Mouse (Mus musculus): ENCODE results near the gene Ube2e1.

Gene Ube2e1

DNA sequence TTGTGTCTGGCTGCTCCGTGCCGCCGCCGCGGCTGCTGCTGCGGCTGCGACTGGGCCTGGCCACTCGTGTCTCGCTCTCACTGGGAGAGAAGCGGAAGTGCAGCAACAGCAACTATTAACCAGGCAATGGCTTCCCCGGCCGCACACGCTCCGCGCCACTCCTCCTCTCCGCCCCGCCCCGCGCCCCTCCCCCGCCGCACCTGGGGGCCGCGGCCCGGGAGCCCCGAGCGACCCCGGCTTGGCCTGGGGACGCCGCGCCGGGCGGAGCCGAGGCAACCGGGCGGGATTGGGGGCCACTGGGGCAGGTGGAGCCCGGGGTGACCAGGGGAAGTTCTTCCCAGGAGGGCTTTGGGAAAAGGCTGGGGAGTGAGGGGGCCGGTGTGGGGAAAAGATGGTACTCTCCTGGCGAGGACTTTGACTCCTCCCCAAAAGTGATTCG lies at the start of gene Ube2e1:
TSS of gene Ube2e1 (minus strand) at position 167 of the 439 bp plus-strand sequence.
- DNase-seq (ENCODE audit: low spot score) = peak; percentile 66

DNA sequence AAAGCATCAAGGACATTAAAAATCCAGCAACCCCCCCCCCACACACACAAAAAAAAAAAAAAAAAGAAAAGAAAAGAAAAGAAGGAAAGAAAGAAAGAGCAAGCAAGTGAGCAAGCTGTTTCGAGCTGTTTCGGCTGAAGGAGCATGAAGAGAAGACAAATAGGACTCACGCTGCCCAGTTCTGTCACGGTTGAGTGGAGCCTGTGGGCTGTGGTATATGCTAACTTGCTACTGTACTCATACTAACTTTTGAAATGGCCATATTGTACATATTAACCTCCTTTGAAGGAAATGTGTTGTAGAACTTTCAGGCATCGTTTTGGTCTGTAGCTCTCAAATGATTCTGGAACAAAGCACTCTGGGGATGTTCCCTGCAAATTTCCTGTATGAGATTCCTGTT lies 48.2 kb upstream of the Ube2e1 start:
- DNase-seq (ENCODE audit: low spot score) = no peak

DNA sequence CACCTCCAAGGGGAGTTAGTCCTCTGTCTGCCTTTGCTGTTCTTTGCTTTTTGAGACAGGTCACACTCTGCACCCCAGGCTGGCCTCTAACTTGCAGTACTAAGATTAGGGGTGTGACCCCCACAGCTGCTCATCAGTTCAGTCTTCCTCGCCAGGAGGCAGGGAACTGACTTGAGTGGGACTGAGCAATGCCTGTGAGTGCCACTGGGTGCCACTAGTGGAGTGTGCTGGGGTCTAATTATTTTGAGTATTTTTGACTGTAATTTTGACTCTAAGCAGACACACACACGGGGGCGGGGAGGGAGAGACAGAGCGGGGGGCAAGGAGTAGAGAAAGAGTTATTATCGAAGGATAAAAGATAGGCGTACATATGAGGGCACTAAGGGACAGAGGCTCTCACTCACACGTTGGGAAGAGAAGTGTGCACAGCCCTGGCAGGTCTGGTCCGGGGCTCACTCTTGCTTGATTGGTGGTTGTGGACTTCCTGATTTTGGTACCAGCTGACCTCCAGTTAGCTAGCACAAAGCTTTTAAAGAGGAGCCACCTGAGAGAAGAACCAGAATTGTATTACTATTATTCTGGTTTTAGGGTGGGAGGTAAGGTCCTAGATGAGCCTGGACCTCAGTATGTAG lies 46.4 kb upstream of the Ube2e1 start:
- peak; percentile 29 for DNase-seq (ENCODE audit: low spot score)

DNA sequence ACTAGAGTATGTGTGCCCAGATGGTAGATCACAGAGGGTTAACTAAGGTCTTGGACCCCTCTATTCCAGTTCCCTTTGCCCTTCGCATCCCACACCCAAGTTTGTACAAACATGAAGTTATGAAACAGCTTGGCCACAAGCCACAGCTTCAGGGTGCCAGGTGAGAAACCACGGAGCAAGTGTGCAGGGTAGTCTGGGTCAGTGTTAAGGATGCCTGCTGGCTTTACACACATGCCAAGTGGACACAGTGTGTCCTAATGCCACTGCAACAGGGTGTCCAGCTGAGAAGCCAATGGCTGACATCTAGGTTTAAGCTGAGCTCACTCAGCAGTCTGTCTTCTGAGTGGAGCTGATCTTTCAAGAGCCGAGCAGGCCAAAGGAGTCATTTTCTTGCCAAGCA lies 44.5 kb upstream of the Ube2e1 start:
- DNase-seq (ENCODE audit: low spot score) = peak; percentile 55

DNA sequence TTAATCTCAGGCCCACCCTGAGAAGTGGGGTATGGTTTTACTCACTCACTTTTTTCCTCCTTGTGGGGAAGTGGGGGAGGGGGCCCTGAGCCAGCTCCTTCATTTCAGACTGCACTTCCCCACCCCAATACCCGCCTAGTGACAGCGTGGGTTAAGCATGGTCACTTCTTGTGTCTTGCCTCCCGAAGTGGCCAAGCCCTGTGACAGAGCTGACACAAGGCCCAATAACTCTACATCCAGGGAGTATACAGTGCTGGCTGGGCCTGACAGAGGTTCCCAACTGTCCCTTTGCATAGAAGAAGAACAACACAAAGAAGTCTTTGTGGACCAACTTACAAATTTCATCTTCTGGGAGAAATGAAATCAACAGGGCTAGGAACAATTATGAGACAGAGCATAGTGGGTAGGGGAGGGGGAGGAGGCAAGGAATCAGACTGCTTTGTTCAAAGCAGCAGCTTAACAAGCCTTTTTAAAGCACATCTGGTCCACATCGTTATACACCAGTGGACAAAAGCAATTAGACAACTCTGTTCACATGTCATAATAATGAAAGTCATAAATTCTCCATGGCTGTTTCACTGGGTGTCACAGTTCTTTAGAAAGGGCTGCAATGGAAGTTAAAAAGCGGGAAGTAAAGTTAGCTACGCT lies 42.2 kb upstream of the Ube2e1 start:
- DNase-seq (ENCODE audit: low spot score) = no peak

DNA sequence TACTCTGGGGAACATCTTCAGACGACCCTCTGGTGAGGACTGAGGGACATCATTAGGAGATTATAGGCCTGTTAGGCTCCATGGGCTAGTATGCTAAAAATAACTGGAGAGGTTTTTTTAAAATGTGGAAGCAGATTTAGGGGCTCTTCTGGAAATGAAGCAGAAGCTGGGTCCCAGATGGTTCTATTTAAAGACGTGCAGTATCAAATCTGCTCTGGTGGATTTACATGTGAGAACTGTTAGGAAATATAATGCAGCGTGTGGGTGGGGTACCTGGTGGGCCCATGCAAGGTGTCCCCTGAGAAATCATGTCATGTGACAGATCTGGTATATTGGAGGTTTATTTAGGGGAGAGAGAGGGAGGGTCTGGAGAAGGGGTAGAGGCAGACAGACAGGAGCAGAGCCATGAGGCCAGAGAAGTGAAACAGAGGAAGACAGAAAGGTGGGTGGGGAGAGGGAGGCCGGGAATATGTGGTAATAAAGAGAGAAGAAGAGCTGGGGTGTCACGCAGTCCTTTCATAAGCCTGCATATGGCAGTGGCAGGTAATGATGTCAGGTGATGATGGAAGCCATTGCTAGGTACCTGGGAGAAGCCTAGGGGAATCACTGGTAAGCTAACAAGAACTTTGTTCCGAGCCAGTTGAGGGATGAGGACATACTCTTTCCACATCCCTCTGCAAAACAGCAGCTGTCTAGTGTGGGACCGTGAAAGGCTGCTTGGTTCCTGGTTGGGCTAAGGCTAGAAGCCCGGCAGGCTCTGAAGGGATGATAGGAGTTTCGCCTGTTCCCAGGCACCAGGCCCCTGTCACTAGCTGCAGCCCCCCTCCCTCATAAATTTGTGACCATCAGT lies 41.3 kb upstream of the Ube2e1 start:
- DNase-seq (ENCODE audit: low spot score) = no peak

DNA sequence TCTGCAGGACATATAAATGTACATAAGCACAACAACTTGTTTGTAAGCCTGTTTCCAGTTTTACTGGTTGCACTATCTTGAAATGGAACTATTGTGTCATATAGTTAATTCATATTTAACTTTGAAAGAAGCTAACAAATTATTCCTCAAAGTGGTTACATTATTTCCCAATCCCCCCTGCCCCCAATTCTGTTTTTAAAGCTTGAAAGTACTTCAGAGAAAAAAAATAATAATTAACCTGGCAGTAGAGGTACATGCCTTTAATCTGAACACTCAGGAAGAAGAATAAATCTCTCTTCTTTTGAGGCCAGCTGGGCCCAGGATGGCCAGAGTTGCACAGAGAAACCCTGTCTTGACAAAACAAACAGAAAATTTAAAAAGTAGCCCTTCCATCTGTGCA lies 37.4 kb upstream of the Ube2e1 start:
- DNase-seq (ENCODE audit: low spot score) = no peak

DNA sequence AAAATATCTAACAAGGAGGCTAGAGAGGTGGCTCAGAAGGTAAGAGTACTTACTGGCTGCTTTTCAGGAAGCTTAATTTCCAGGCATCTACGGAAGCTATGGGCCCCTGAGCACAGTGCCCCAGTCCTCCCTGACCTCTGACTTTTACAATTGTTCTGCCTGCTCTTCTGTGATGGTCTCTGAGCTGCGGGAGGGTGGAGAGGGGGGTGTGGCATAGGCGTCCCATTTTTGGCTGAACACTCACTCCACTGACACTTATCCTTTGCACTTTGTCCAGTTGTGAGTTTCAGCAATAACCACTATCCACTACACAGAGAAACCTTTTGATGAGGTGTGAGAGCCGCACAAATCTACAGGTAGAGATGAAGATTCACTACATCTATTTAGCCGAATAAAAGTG lies 35.4 kb upstream of the Ube2e1 start:
- no peak for DNase-seq (ENCODE audit: low spot score)

DNA sequence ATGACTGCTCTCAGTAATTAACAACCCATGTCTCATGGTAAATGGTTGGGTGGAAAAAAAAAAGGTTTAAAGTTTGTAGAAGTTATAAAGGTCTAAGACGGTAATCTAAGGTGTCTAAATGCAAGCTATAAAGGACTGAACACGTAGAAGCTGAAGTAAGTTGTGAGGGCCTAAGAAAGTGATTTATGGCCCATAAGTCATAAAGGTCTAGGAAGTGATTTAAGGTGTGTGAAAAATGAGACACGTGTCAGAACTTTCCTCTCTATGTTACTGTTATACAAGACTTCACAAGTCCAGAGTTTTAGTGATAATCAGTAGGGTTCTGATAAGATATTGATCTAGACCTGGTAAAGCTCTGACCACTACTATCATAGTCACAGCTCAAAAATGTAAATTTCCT lies 32.7 kb upstream of the Ube2e1 start:
- DNase-seq (ENCODE audit: low spot score) = no peak

DNA sequence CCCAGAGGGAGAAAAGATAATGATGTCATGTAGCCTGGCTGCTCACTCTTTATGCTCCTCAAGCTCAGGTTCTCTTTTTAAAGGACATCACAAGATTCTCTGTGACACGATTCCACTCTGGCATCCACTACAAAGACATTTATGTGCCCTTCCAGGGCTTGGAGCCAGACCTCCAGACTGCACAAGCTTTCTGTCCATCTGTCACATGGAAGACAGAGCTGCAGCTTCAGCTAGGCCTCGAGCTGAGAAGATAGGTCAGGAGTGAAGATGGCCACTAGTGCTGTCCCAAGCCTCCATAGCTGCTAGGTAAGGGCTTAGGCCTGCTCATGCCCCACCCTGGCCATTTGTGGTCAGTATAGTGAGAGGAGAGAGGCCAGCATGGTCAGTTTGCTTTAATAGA lies 24.8 kb upstream of the Ube2e1 start:
- no peak for DNase-seq (ENCODE audit: low spot score)

DNA sequence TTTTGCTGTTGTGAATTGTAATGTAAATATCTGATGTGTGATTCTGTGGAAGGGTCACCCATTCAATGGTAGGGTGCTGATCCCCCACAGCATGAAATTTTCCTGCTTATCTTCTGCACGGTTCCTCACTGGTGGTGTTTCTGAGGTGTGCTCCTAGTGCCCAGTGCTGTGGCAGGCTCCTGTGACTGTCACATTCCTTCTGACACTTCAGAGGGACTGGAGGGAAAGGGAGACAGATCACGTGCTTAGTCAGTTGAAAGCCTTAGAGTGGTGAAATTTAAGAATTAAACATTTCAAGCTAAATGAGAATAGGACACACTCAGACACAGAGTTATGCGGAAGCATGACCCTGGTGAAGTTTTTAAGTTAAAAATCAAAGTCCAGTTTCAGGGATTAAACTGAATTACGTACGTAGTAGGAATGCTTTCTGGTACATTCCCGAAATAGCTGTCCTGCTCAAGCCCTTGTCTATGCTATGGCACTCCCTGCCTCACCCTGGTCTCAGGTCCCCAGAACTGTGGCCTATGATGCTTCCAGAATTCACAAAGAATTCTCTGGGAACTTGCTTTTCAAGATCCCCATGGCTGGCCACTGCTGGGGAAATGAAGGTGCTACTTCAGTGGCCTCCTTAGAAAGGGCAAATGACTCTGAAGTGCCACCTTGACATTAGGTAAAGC lies 24.0 kb upstream of the Ube2e1 start:
- no peak for DNase-seq (ENCODE audit: low spot score)

DNA sequence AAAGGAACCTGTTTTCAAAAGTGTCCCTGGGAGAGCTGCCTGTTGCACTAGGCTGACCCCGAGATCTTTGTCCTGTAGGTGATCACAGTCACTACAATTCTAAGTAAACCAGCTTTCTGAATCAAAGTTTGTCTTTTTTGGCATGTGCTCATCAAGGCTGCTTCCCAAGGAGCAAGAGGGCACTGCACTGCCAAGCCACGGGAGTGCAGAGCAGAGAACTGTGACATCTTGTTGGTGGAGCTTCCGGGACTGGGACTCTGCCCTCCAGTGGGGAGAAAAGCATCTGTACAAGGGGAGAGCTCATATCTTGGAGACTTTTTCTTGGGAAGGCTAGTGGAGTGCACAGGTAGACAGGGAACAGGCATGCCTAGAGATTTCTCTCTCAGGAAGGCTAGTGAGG lies 21.9 kb upstream of the Ube2e1 start:
- DNase-seq (ENCODE audit: low spot score) = peak; percentile 28

DNA sequence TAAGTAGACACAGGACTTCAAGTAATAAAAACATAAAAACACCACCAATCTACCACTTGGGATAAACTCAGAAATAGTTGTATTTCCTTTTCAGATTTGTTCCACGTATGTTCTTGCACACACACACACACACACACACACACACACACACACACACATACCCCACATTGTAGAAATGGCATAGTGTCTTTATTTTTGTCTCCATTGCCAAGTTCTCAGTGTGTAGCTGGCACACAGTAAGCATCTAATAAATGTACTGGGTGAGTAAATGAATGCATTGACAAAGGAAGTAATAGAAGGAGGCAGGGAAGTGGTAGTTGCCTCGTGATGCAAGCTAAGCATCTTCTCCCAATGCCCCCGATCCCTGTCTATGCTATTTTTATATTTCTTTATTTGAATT lies 21.3 kb upstream of the Ube2e1 start:
- DNase-seq (ENCODE audit: low spot score) = no peak

DNA sequence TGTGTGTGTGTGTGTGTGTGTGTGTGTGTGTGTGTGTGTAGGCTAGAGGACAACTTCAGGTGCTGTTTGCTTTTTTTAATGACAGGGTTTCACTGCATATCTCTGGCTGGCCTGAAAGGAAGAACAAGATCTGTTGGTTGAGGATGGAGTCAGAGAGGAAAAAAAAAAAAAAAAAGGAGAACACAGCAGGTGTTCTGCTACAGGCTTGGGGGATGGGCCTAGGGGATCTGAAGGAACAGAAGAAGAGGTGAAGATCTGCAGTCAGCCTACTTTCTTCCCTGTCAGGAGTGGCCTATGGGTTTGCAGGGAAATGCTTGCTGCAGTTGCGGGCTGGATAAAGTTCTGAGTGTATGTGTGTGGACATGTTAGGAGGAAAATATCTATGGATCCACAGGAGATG lies 19.0 kb upstream of the Ube2e1 start:
- no peak for DNase-seq (ENCODE audit: low spot score)

DNA sequence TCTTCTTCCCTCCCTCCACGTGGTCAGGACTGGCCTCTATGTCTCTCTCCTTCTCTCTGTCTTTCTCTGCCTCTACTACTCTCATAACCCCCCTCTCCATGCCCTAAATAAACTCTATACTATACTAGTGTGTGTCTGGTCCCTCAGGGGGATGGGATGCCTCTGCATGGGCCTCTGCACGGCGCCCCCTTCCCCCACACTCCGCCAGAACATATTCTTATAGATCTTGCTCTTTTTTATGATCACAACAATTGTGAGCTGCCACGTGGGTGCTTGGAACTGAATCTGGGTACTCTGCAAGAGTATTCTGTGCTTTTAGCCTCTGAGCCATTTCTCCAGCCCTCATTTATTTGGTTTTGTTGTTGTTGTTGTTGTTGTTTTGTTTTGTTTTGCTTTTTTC lies 18.2 kb upstream of the Ube2e1 start:
- no peak for DNase-seq (ENCODE audit: low spot score)

DNA sequence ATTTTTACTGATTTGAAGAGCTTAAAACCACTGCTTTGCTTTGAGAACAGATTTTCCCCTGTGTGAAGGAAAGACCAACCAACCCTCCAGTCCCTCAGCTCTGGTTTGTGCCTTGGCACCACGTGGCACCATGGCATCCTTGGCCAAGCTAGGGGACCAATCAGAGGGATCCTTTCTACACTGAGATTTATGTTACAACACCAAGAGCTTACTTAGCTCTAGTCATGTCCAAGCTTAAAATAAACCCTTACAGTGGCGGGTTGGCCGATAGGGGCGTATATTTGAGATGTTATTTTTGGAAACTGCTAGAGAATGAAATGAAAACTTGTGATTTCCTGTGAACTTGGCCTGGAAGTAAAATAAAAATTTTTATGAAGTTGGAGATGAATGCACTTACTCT lies 11.9 kb upstream of the Ube2e1 start:
- no peak for DNase-seq (ENCODE audit: low spot score)

DNA sequence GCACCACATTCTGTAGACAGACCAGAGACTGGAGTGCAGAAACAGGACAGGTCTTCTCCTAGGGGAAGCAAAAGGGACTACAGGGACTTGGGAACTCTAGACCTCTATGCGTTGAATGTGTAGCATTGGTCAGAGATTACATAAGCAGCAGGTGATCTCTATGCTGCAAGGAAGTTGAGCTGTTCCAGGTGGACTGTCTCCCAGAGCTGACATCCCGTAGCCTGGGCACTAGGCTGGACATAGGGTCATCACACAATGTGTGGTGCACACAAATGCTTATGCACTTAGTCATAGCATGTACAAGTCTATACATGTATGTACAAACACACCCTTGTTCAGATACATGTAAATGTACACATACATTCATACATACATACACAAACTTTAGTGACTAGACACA lies 11.1 kb upstream of the Ube2e1 start:
- no peak for DNase-seq (ENCODE audit: low spot score)

DNA sequence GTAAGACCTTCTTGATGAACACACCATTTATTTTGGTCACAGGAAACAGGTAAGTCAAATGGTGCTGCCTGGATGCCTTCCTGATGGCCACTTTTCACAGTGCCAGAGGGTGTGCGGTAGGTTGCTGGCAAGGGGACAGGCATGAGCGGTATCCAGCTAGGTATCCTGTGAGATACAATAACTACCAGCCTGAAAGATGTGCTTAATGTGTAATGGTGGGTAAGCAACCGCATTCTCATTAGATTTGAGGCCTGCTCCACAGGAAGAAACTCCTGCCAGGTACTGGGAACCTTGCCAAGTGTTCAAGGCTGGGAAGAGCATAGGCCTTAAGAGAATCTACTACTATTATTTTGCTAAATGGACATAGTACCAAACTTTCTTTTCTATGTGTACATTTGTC lies 9.4 kb upstream of the Ube2e1 start:
- DNase-seq (ENCODE audit: low spot score) = no peak

DNA sequence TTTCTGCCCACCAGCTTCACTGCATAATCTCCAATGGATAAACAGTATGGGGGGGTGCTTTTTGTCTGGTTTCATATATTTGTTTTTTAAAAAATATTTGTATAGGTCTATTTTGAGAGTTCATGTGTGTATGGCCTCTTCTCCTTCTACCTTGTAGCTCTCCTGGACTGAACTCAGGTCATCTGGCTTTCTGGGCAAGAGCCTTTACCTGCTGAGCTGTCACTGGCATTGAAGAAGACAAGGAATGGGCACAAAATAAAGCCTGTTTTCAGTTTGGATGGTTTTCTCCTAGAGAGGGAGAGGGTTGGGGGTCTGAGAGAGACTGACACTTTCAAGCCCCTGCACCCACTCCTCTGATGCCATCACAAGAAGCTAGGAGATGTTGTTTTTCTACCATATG lies 4.4 kb upstream of the Ube2e1 start:
- no peak for DNase-seq (ENCODE audit: low spot score)

DNA sequence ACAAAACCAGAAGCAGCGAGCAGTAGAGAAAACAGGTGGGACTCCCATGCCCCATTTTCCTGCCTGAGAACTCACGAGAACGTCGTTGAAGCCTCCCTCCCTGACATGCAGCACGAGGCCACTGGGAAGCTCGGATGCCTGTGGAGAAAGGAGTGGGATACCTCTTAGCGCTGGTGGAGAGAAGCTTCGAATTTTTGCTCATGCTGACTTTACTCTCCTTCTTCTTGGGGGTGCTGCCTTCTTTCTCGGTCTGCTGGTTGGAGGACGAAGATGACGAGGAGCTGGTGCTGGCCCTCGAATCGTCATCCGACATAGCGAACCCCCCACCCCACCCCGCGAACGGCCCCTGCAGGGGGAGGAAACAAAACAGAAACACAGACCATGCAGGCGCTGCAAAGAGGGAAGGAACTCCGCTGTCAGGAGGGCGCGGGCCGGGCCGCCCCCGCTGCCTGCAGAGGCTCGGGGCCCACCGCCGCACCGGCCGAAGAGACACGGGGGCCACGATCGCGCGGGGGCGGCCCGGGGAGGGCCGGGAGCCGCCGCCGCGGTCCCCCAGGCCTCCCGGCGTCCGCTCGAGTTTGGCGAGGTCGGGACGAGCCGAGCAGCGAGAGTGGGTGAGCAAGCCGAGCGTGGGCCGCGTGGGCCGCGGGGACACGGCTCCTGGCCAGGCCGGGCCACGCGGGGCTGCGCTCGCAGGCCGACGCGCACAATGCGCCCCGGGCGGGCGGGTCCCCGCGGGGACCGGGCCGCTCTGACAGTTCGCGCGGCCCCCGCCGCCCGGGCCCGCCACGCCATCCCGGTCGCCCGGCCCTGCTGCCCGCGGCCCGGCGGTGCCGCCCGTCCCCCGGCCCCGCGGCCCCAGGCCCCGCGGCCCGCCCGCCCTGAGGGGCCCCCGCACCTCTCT lies 618 bp downstream of the Ube2e1 start:
- peak; percentile 27 for DNase-seq (ENCODE audit: low spot score)

DNA sequence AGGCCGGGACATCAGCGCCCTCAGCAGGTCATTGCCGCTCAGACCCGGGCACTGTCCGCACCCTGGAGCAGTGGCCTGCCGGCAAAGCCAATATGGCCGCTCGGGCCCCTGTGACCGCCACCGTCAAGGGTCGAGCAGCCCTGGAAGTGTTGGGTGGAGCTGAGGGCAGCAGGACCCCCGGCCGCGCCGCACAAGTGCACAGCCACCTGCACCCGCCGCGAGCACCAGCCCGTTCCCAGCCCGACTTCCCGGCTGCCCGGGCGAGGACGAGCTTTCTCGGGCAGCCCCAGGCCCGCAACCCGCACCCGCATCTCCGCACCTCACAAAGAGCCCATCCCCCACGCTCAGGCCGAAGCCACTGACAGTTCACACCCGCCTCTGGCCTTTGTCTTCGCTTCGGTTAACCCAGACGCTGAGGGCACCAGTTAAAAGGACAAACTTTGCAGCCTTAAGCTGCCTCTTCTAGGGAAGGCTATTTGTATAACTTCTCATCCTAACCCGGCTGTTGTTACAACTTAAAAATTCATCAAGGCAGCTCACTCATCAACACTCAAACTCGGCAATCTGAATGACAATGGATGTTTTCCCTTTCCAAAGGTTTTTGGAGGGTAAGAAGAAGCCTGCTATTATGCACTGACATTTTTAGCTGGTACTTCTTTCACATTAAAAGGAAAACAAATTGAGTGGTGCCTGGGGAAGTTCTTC lies 4.5 kb downstream of the Ube2e1 start:
- DNase-seq (ENCODE audit: low spot score) = no peak
